Mouse (Mus musculus) brown adipose tissue, adult 24 weeks (tissue): Measurements from ENCODE around the gene Ecm1. TPM values are rescaled to one million over a fixed set of nuclear protein-coding genes. Genes with fewer than 3 reads are reported as not detected.
"Not testable (repeated sequence)": the region's sequence is repeated elsewhere in the genome, so short reads cannot be mapped to it uniquely, and the experiment has no call there.

ENCODE experiments used
- H3K27ac ChIP-seq: fragments of 200-500 bp; replicated peaks from 2 replicates; pipeline ENCODE4 v1.5.1; 2012; ENCODE audit warnings: low read depth, mild to moderate bottlenecking, low read length
- H3K4me1 ChIP-seq: fragments of 200-500 bp; 2 replicates; pipeline ENCODE4 v1.6.1; 2012; ENCODE audit warnings: low read length, mixed read lengths; ENCODE audit not compliant: control insufficient read depth, insufficient read depth, insufficient read length
- H3K4me3 ChIP-seq: fragments of 200-500 bp; 2 replicates; pipeline ENCODE4 v1.5.1; 2012; ENCODE audit warnings: low read depth, mild to moderate bottlenecking, low read length, moderate library complexity; ENCODE audit not compliant: insufficient read depth
- polyA plus RNA-seq: library from polyadenylated mRNA; stranded (reverse); fragments of >200 nt; gene quantifications from 2 replicates; pipeline ENCODE4 v1.2.4, GENCODE M21; 2012; ENCODE audit not compliant: missing spikeins, insufficient read depth, insufficient read length

Gene Ecm1
- polyA plus RNA-seq, 1 experiment = 48.8 TPM

GRCm38 (mm10) chr3:95706273-95706672 is 33.1 kb downstream of the Ecm1 start:
- Histone ChIP-seq H3K4me1 (no peaks in the 10 kb centered on the region), H3K27ac (no peak overlapping the region), H3K4me3 (no peak overlapping the region)

GRCm38 (mm10) chr3:95704612-95705011 is 34.8 kb downstream of the Ecm1 start:
- no peak overlapping the region for H3K27ac ChIP-seq
- H3K4me3 ChIP-seq = no peak overlapping the region
- 0 out of 2 replicates have a peak, but pooled peaks cover 4% of the 10 kb centered on the region for H3K4me1 ChIP-seq

- H3K4me3 ChIP-seq = no peak overlapping the region
- 0 out of 2 replicates have a peak, but pooled peaks cover 4% of the 10 kb centered on the region for H3K4me1 ChIP-seq
- H3K27ac ChIP-seq = no peak overlapping the region
Observed at GRCm38 (mm10) chr3:95703276-95703675, 36.1 kb downstream of the Ecm1 start.

- Histone ChIP-seq H3K4me3 (peak overlapping the region; percentile 49), H3K4me1 (0 out of 2 replicates have a peak, but pooled peaks cover 4% of the 10 kb centered on the region), H3K27ac (0 out of 2 replicates have a peak overlapping the region, but pooled peaks have one; percentile 10)
Observed at GRCm38 (mm10) chr3:95701877-95702540, 37.4 kb downstream of the Ecm1 start.

- H3K4me3 ChIP-seq = no peak overlapping the region
- 0 out of 2 replicates have a peak, but pooled peaks cover 4% of the 10 kb centered on the region for H3K4me1 ChIP-seq
- H3K27ac ChIP-seq = no peak overlapping the region
Observed at GRCm38 (mm10) chr3:95701085-95701484, 38.3 kb downstream of the Ecm1 start.

- no peak overlapping the region for H3K4me3 ChIP-seq
- H3K27ac ChIP-seq = no peak overlapping the region
Observed at GRCm38 (mm10) chr3:95700233-95700681, 39.1 kb downstream of the Ecm1 start.

GRCm38 (mm10) chr3:95698286-95698685 is 41.1 kb downstream of the Ecm1 start:
- Histone ChIP-seq H3K4me1 (peaks cover 16% of the 10 kb centered on the region), H3K27ac (no peak overlapping the region)

More at GRCm38 (mm10) chr3:95700233-95700681, 39.1 kb downstream of the Ecm1 start:
- H3K4me1 ChIP-seq = 0 out of 2 replicates have a peak, but pooled peaks cover 4% of the 10 kb centered on the region

GRCm38 (mm10) chr3:95696360-95696759 is 43.0 kb downstream of the Ecm1 start:
- H3K27ac ChIP-seq = no peak overlapping the region; the same call in 1 of the 2 replicates
- H3K4me1 ChIP-seq = peaks cover 16% of the 10 kb centered on the region
- no peak overlapping the region for H3K4me3 ChIP-seq

More at GRCm38 (mm10) chr3:95698286-95698685, 41.1 kb downstream of the Ecm1 start:
- no peak overlapping the region for H3K4me3 ChIP-seq

GRCm38 (mm10) chr3:95695796-95696195 is 43.6 kb downstream of the Ecm1 start:
- Histone ChIP-seq H3K27ac (no peak overlapping the region), H3K4me1 (peaks cover 16% of the 10 kb centered on the region), H3K4me3 (no peak overlapping the region)

GRCm38 (mm10) chr3:95694808-95695703 is 44.3 kb downstream of the Ecm1 start:
- Histone ChIP-seq H3K4me3 (no peak overlapping the region), H3K27ac (0 out of 2 replicates have a peak overlapping the region, but pooled peaks have one; percentile 5), H3K4me1 (peaks cover 13% of the 10 kb centered on the region)

- Histone ChIP-seq H3K4me3 (no peak overlapping the region), H3K4me1 (peaks cover 13% of the 10 kb centered on the region), H3K27ac (peak overlapping the region; percentile 17)
Observed at GRCm38 (mm10) chr3:95693821-95694807, 45.3 kb downstream of the Ecm1 start.

- Histone ChIP-seq H3K4me3 (no peak overlapping the region), H3K27ac (no peak overlapping the region), H3K4me1 (peaks cover 13% of the 10 kb centered on the region)
Observed at GRCm38 (mm10) chr3:95692677-95693076, 46.7 kb downstream of the Ecm1 start.

GRCm38 (mm10) chr3:95690552-95690951 is 48.8 kb downstream of the Ecm1 start:
- H3K27ac ChIP-seq, H3K4me3 ChIP-seq: not testable (repeated sequence)
- peaks cover 16% of the 10 kb centered on the region for H3K4me1 ChIP-seq

GRCm38 (mm10) chr3:95689940-95690339 is 49.4 kb downstream of the Ecm1 start:
- Histone ChIP-seq H3K27ac (no peak overlapping the region), H3K4me3 (no peak overlapping the region), H3K4me1 (peaks cover 14% of the 10 kb centered on the region)
